Mouse (Mus musculus) kidney, adult 18-20 months (tissue): ENCODE data around the gene Tkt.
"Not testable (repeated sequence)": the region's sequence is repeated elsewhere in the genome, so short reads cannot be mapped to it uniquely, and the experiment has no call there.

Source experiments
- DNase-seq: peaks from one replicate; pipeline ENCODE4 v3.0.0; 2021

The Tkt gene

GRCm38 (mm10) chr14:30556651-30557050 lies 8.5 kb downstream of the Tkt start:
- no peak for DNase-seq

- DNase-seq: no peak
Observed at GRCm38 (mm10) chr14:30557730-30558129, 9.6 kb downstream of the Tkt start.

GRCm38 (mm10) chr14:30559321-30559850 lies 11.2 kb downstream of the Tkt start:
- DNase-seq: peak; percentile 56

- DNase-seq: no peak
Observed at GRCm38 (mm10) chr14:30560803-30561389, 12.7 kb downstream of the Tkt start.

GRCm38 (mm10) chr14:30561470-30562187 lies 13.5 kb downstream of the Tkt start:
- DNase-seq: peak; percentile 83

GRCm38 (mm10) chr14:30562343-30562742 lies 14.2 kb downstream of the Tkt start:
- DNase-seq: no peak

- peak; percentile 80 for DNase-seq
Observed at GRCm38 (mm10) chr14:30564451-30564850, 16.3 kb downstream of the Tkt start.

GRCm38 (mm10) chr14:30566317-30566716 lies 18.2 kb downstream of the Tkt start:
- DNase-seq: no peak

GRCm38 (mm10) chr14:30568016-30568415 lies 19.9 kb downstream of the Tkt start:
- no peak for DNase-seq

GRCm38 (mm10) chr14:30570303-30570702 lies 22.1 kb downstream of the Tkt start:
- DNase-seq: no peak

- no peak for DNase-seq
Observed at GRCm38 (mm10) chr14:30572253-30572652, 24.1 kb downstream of the Tkt start.

- DNase-seq: no peak
Observed at GRCm38 (mm10) chr14:30573235-30573634, 25.1 kb downstream of the Tkt start.

- DNase-seq: peak; percentile 84
Observed at GRCm38 (mm10) chr14:30573983-30574584, 25.9 kb downstream of the Tkt start.

GRCm38 (mm10) chr14:30575791-30576190 lies 27.6 kb downstream of the Tkt start:
- DNase-seq: no peak

- no peak for DNase-seq
Observed at GRCm38 (mm10) chr14:30576260-30576659, 28.1 kb downstream of the Tkt start.

- DNase-seq: not testable (repeated sequence)
Observed at GRCm38 (mm10) chr14:30577303-30578062, 29.3 kb downstream of the Tkt start.

- no peak for DNase-seq
Observed at GRCm38 (mm10) chr14:30579180-30579579, 31.0 kb downstream of the Tkt start.

- DNase-seq: no peak
Observed at GRCm38 (mm10) chr14:30579882-30580281, 31.7 kb downstream of the Tkt start.

GRCm38 (mm10) chr14:30581238-30581637 lies 33.1 kb downstream of the Tkt start:
- no peak for DNase-seq

- DNase-seq: no peak
Observed at GRCm38 (mm10) chr14:30584077-30584476, 35.9 kb downstream of the Tkt start.

GRCm38 (mm10) chr14:30584497-30585251 lies 36.5 kb downstream of the Tkt start:
- DNase-seq: no peak

- DNase-seq: no peak
Observed at GRCm38 (mm10) chr14:30585323-30585722, 37.2 kb downstream of the Tkt start.
